Mouse (Mus musculus): ENCODE data around the gene Fam83f. TPM values are rescaled to one million over a fixed set of nuclear protein-coding genes. Genes with fewer than 3 reads are reported as not detected.
"Not testable (repeated sequence)": the region's sequence is repeated elsewhere in the genome, so short reads cannot be mapped to it uniquely, and the experiment has no call there.

Gene Fam83f
- polyA plus RNA-seq, 1 experiment from 2014 or later, result 6.0 TPM

DNA sequence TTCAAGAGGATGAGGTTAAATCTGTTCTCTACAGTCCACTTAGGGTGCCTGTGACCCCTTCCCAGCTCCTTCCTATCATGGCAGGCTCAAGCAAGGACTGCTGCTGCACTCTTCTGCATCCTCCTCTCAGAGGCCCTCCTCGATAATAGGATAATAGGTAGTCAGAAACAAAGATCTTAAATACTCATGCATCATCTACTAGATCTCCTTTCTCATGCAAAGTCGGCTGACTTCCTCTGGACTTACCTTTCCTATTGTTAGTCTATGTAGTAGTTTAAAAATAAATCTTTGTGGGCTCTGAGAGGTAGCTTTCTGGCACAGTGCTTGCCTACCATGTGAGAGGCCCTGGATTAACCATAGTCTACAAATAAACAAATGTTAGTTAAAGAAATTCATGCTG lies 57.8 kb downstream of the Fam83f start:
- ATAC-seq (ENCODE audit: low read depth), result no peak
- Histone ChIP-seq H3K27ac (ENCODE audit: low read length) (no peak overlapping the region), H3K4me2 (ENCODE audit: low read depth, low read length) (no peak overlapping the region), H3K36me3 (ENCODE audit: control insufficient read depth, insufficient read depth) (no peaks in the 10 kb centered on the region), H3K27me3 (ENCODE audit: control insufficient read depth, insufficient read depth, low read depth, low read length) (no peaks in the 10 kb centered on the region), H3K9me3 (replicated peaks; ENCODE audit: control insufficient read depth, low read length) (no peaks in the 10 kb centered on the region), H3K9ac (ENCODE audit: low read depth, low read length) (no peak overlapping the region), H3K4me1 (ENCODE audit: control insufficient read depth, low read depth, low read length) (no peaks in the 10 kb centered on the region; the same call in 1 of the 2 replicates), H3K4me3 (ENCODE audit: low read depth, low read length) (no peak overlapping the region)
- 52% methylated on average over 2 of the region's 2 CpGs for WGBS (ENCODE audit: insufficient replicate concordance)

DNA sequence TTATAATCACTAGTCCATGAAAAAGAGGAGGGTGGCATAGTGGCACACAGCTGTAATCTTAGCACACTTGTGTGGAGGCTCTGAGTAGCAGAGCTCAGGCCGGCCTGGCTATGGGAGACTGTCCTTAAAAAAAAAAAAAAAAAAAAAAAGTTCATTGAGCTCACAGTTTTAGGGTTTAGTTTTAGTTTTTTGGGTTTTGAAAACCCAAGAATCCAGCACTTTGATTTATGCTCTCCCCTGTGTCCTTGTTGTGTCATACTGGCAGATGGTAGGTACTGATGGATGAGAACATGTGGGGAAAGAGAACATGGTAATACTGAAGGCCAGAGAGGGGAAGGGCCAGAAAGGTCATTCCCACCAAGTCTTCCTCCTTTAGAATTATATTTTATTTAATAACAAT lies 59.4 kb downstream of the Fam83f start:
- H3K36me3 ChIP-seq (ENCODE audit: control insufficient read depth, insufficient read depth), result no peaks in the 10 kb centered on the region
- H3K4me2 ChIP-seq (ENCODE audit: low read depth, low read length), result no peak overlapping the region
- H3K4me3 ChIP-seq (ENCODE audit: low read depth, low read length), result no peak overlapping the region
- H3K4me1 ChIP-seq (ENCODE audit: control insufficient read depth, low read depth, low read length), result no peaks in the 10 kb centered on the region; the same call in 1 of the 2 replicates
- 88% methylated on average over 1 of the region's 1 CpGs for WGBS (ENCODE audit: insufficient replicate concordance)
- no peak for ATAC-seq (ENCODE audit: low read depth)
- H3K9ac ChIP-seq (ENCODE audit: low read depth, low read length), result no peak overlapping the region
- H3K27ac ChIP-seq (ENCODE audit: low read length), result no peak overlapping the region
- no peaks in the 10 kb centered on the region for H3K9me3 ChIP-seq (replicated peaks; ENCODE audit: control insufficient read depth, low read length)
- no peaks in the 10 kb centered on the region for H3K27me3 ChIP-seq (ENCODE audit: control insufficient read depth, insufficient read depth, low read depth, low read length)

DNA sequence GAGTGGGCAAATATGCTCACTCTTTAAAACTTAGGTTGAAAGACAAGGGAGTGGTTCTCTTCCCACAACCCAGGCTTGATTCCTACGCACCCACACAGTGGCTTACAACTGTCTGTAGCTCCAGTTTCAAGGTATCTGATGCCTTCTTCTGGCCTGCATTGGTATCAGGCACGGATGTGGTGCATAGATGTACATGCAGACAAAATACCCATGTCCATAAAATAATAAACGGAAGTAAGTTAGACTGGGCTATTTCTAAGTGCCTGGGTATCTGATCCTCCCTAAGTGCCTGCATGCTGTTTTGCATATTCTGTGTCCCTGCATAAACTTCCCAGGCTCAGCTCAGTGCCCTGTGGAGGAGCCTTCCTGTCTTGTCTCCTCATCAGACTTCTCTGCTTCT lies 59.9 kb downstream of the Fam83f start:
- no peaks in the 10 kb centered on the region for H3K9me3 ChIP-seq (replicated peaks; ENCODE audit: control insufficient read depth, low read length)
- H3K4me1 ChIP-seq (ENCODE audit: control insufficient read depth, low read depth, low read length), result no peaks in the 10 kb centered on the region; the same call in 1 of the 2 replicates
- H3K4me3 ChIP-seq (ENCODE audit: low read depth, low read length), result no peak overlapping the region
- no peaks in the 10 kb centered on the region for H3K27me3 ChIP-seq (ENCODE audit: control insufficient read depth, insufficient read depth, low read depth, low read length)
- H3K4me2 ChIP-seq (ENCODE audit: low read depth, low read length), result no peak overlapping the region
- no peak for ATAC-seq (ENCODE audit: low read depth)
- no peak overlapping the region for H3K9ac ChIP-seq (ENCODE audit: low read depth, low read length)
- H3K27ac ChIP-seq (ENCODE audit: low read length), result no peak overlapping the region
- 62% methylated on average over 3 of the region's 3 CpGs for WGBS (ENCODE audit: insufficient replicate concordance)
- H3K36me3 ChIP-seq (ENCODE audit: control insufficient read depth, insufficient read depth), result no peaks in the 10 kb centered on the region

DNA sequence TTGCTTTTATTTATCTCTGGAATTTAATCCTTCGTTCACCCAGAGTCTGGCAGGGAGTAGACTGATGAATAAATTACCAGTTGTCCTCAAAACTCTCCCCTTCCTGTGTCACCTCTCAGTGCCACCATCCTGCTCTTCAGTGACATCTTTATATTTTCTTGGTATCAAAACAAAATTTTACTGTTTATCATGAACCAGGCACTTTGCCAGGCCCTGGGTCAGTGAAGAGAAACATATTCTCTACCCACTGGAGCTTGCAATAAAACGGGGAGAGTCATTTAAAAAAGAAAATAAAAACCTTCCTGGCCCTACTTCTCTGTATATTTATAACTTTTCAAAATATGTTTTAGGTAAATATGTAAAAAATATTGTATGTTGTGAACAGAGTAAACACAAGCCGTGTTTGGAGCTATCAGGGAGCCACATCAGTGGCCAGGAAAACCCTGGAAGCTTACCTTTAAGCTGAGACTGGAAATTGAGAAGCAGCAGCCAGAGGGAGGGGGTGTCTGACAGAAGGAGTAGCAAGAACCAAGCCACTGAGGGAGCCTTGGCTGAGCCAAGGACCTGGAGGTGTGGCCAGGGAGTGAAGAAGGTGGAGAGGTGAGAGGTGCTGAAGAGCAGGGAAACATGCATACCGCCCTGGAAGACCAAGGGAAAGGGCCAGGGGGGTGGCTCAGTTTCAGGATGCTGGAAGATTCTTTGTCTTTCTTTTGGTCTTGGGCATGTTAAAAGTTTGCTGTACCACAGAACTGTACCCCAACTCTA lies 60.8 kb downstream of the Fam83f start:
- no peaks in the 10 kb centered on the region for H3K27me3 ChIP-seq (ENCODE audit: control insufficient read depth, insufficient read depth, low read depth, low read length)
- no peak overlapping the region for H3K27ac ChIP-seq (ENCODE audit: low read length)
- no peak overlapping the region for H3K4me3 ChIP-seq (ENCODE audit: low read depth, low read length)
- 58% methylated on average over 4 of the region's 4 CpGs for WGBS (ENCODE audit: insufficient replicate concordance)
- peaks cover 4% of the 10 kb centered on the region for H3K4me1 ChIP-seq (ENCODE audit: control insufficient read depth, low read depth, low read length)
- H3K9me3 ChIP-seq (replicated peaks; ENCODE audit: control insufficient read depth, low read length), result no peaks in the 10 kb centered on the region
- ATAC-seq (ENCODE audit: low read depth), result no peak
- H3K4me2 ChIP-seq (ENCODE audit: low read depth, low read length), result no peak overlapping the region
- H3K9ac ChIP-seq (ENCODE audit: low read depth, low read length), result no peak overlapping the region
- H3K36me3 ChIP-seq (ENCODE audit: control insufficient read depth, insufficient read depth), result no peaks in the 10 kb centered on the region

DNA sequence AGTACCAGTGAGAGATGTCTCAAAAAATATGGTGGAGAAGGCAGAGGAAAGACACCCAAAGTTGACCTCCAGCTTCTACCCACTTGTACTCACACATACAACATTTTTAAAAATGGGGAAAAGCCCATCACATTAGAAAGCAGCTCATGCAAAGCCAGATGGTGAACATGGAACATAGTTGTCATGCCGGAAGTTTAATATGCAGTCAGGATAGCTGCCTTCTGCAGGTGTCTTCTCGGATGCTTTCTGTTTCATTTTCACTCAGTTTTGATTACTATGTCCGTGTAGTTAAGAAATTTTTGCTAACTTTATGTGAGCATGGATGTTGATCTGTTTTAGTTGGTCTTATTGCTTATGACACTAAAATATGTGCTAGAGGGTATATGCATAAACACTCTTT lies 63.7 kb downstream of the Fam83f start:
- H3K4me3 ChIP-seq (ENCODE audit: low read depth, low read length), result no peak overlapping the region
- no peaks in the 10 kb centered on the region for H3K9me3 ChIP-seq (replicated peaks; ENCODE audit: control insufficient read depth, low read length)
- no peaks in the 10 kb centered on the region for H3K27me3 ChIP-seq (ENCODE audit: control insufficient read depth, insufficient read depth, low read depth, low read length)
- no peak overlapping the region for H3K27ac ChIP-seq (ENCODE audit: low read length)
- no peak overlapping the region for H3K9ac ChIP-seq (ENCODE audit: low read depth, low read length)
- WGBS (ENCODE audit: insufficient replicate concordance), result 65% methylated on average over 3 of the region's 3 CpGs
- H3K36me3 ChIP-seq (ENCODE audit: control insufficient read depth, insufficient read depth), result no peaks in the 10 kb centered on the region
- H3K4me1 ChIP-seq (ENCODE audit: control insufficient read depth, low read depth, low read length), result peaks cover 18% of the 10 kb centered on the region
- no peak overlapping the region for H3K4me2 ChIP-seq (ENCODE audit: low read depth, low read length)
- ATAC-seq (ENCODE audit: low read depth), result no peak

DNA sequence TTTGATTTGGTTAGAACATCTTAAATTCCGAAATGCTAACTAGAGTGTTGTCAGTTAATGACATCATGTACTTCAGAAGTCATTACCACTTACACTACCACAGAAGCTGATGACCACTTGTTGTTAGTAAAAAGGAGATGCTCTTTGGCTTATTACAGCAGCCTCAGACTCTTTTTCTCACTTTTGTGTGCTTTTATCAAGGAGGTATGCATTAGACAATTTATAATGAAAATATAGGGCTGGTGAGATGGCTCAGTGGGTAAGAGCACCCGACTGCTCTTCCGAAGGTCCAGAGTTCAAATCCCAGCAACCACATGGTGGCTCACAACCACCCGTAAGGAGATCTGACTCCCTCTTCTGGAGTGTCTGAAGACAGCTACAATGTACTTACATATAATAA lies 64.1 kb downstream of the Fam83f start:
- 77% methylated on average over 3 of the region's 4 CpGs for WGBS (ENCODE audit: insufficient replicate concordance)
- not testable (repeated sequence) for H3K4me2 ChIP-seq (ENCODE audit: low read depth, low read length)

DNA sequence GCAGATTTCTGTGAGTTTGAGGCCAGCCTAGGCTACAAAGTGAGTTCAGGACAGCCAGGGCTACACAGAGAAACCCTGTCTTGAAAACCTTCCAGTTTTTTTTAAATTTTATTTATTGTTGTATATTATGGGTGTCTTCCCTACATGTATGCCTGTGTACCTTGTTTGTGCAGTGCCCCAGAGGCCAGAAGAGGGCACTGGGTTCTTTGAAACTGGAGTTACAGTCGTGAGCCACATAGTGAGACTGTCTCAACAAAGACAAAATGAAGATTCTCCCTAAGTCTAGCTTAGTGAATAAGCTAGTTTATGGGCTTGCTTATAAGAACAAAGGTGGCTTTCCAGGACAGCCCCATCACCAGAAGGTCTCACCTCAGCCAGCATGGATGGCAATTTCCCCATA lies 64.9 kb downstream of the Fam83f start:
- no peaks in the 10 kb centered on the region for H3K36me3 ChIP-seq (ENCODE audit: control insufficient read depth, insufficient read depth)
- H3K4me1 ChIP-seq (ENCODE audit: control insufficient read depth, low read depth, low read length), result peaks cover 18% of the 10 kb centered on the region
- no peaks in the 10 kb centered on the region for H3K9me3 ChIP-seq (replicated peaks; ENCODE audit: control insufficient read depth, low read length)
- no peaks in the 10 kb centered on the region for H3K27me3 ChIP-seq (ENCODE audit: control insufficient read depth, insufficient read depth, low read depth, low read length)
- H3K9ac ChIP-seq (ENCODE audit: low read depth, low read length), result no peak overlapping the region
- no peak overlapping the region for H3K4me3 ChIP-seq (ENCODE audit: low read depth, low read length)
- H3K4me2 ChIP-seq (ENCODE audit: low read depth, low read length), result no peak overlapping the region
- H3K27ac ChIP-seq (ENCODE audit: low read length), result no peak overlapping the region
- WGBS (ENCODE audit: insufficient replicate concordance), result 55% methylated on average over 1 of the region's 1 CpGs
- ATAC-seq (ENCODE audit: low read depth), result no peak

More for the DNA sequence above, 64.1 kb downstream of the Fam83f start:
- not testable (repeated sequence) for H3K4me3 ChIP-seq (ENCODE audit: low read depth, low read length); H3K27me3 ChIP-seq (ENCODE audit: control insufficient read depth, insufficient read depth, low read depth, low read length); ATAC-seq (ENCODE audit: low read depth); H3K9ac ChIP-seq (ENCODE audit: low read depth, low read length); H3K27ac ChIP-seq (ENCODE audit: low read length); H3K36me3 ChIP-seq (ENCODE audit: control insufficient read depth, insufficient read depth); H3K9me3 ChIP-seq (replicated peaks; ENCODE audit: control insufficient read depth, low read length)
- H3K4me1 ChIP-seq (ENCODE audit: control insufficient read depth, low read depth, low read length), result peaks cover 18% of the 10 kb centered on the region

DNA sequence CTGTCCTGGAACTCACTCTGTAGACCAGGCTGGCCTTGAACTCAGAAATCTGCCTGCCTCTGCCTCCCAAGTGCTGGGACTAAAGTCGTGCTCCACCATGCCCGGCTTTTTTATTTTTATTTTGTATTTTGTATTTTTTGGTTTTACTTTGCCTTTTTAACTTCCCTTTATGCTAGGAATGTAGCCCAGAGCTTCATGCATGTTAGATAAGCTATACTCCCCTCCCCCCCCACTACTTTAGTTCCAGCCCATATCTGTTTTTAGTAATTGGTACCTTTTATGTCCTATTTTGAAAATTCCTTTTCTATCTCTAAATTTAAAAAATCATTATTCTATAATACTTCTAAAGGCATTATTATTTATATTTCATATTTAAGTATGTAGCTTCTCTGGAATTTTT lies 66.6 kb downstream of the Fam83f start:
- WGBS (ENCODE audit: insufficient replicate concordance), result 62% methylated on average over 2 of the region's 2 CpGs
- H3K4me2 ChIP-seq (ENCODE audit: low read depth, low read length), result no peak overlapping the region
- H3K9ac ChIP-seq (ENCODE audit: low read depth, low read length), result no peak overlapping the region
- peaks cover 33% of the 10 kb centered on the region for H3K4me1 ChIP-seq (ENCODE audit: control insufficient read depth, low read depth, low read length)
- H3K36me3 ChIP-seq (ENCODE audit: control insufficient read depth, insufficient read depth), result no peaks in the 10 kb centered on the region
- ATAC-seq (ENCODE audit: low read depth), result no peak
- no peak overlapping the region for H3K27ac ChIP-seq (ENCODE audit: low read length)
- no peaks in the 10 kb centered on the region for H3K9me3 ChIP-seq (replicated peaks; ENCODE audit: control insufficient read depth, low read length)
- no peak overlapping the region for H3K4me3 ChIP-seq (ENCODE audit: low read depth, low read length)
- H3K27me3 ChIP-seq (ENCODE audit: control insufficient read depth, insufficient read depth, low read depth, low read length), result no peaks in the 10 kb centered on the region

DNA sequence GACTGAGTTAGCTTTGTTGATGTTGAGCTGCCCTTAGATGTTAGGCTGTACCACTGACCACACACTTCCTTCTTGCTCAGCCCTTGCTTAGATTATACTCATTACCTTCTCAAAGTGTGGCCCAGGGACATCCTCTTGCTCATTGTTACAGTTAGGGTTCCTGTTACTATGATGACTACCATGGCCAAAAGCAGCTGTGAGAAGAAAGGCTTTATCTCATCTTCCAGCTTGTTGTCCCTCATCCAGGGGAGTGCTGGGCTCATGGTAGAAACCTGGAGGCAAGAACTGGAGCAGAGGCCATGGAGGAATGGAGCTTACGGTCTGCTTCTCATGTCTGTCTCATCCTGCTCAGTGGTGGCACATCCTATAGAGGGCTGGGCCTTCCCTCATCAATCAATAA lies 68.3 kb downstream of the Fam83f start:
- no peak for ATAC-seq (ENCODE audit: low read depth)
- Histone ChIP-seq H3K36me3 (ENCODE audit: control insufficient read depth, insufficient read depth) (no peaks in the 10 kb centered on the region), H3K9me3 (replicated peaks; ENCODE audit: control insufficient read depth, low read length) (no peaks in the 10 kb centered on the region), H3K9ac (ENCODE audit: low read depth, low read length) (no peak overlapping the region), H3K4me3 (ENCODE audit: low read depth, low read length) (no peak overlapping the region), H3K27me3 (ENCODE audit: control insufficient read depth, insufficient read depth, low read depth, low read length) (no peaks in the 10 kb centered on the region), H3K4me1 (ENCODE audit: control insufficient read depth, low read depth, low read length) (peaks cover 50% of the 10 kb centered on the region), H3K27ac (ENCODE audit: low read length) (peak overlapping the region; percentile 46), H3K4me2 (ENCODE audit: low read depth, low read length) (no peak overlapping the region)
- WGBS (ENCODE audit: insufficient replicate concordance), result 68% methylated on average over 1 of the region's 1 CpGs

All from liver, embryonic 16.5 days (tissue).